Mouse (Mus musculus): ENCODE results near the gene Syt17. TPM values are rescaled to one million over a fixed set of nuclear protein-coding genes. Genes with fewer than 3 reads are reported as not detected.
"Not testable (repeated sequence)": the region's sequence is repeated elsewhere in the genome, so short reads cannot be mapped to it uniquely, and the experiment has no call there.

The Syt17 gene
- polyA plus RNA-seq, 1 experiment from 2014 or later = 1.6 TPM

- not testable (repeated sequence) for H3K9me3 ChIP-seq (ENCODE audit: control insufficient read depth, low read length); H3K4me3 ChIP-seq (ENCODE audit: control insufficient read depth in 1 of 2, insufficient read depth in 1 of 2, low read depth in 1 of 2, low read length in 2 of 2); H3K4me2 ChIP-seq (ENCODE audit: low read length); ATAC-seq (ENCODE audit: insufficient number of reproducible peaks, insufficient read depth, low FRiP score, low read depth); H3K36me3 ChIP-seq (ENCODE audit: control insufficient read depth, insufficient read depth, low read length); H3K27me3 ChIP-seq (ENCODE audit: control insufficient read depth, insufficient read depth, low read length); H3K4me1 ChIP-seq (ENCODE audit: control insufficient read depth in 2 of 2, insufficient read depth in 2 of 2, low read length in 2 of 2); H3K27ac ChIP-seq (replicated peaks in 1 of 2; ENCODE audit: control insufficient read depth in 1 of 2, insufficient read depth in 1 of 2, low read depth in 2 of 2, low read length in 2 of 2); H3K9ac ChIP-seq (ENCODE audit: low read length)
- 76% methylated on average over 8 of the region's 8 CpGs for WGBS
Observed at GRCm38 (mm10) chr7:118356410-118357005, 91.5 kb downstream of the Syt17 start.

- Histone ChIP-seq H3K36me3 (ENCODE audit: control insufficient read depth, insufficient read depth, low read length) (no peaks in the 10 kb centered on the region), H3K4me2 (ENCODE audit: low read length) (no peak overlapping the region), H3K4me3 (ENCODE audit: control insufficient read depth in 1 of 2, insufficient read depth in 1 of 2, low read depth in 1 of 2, low read length in 2 of 2) (no peak overlapping the region), H3K4me1 (ENCODE audit: control insufficient read depth in 2 of 2, insufficient read depth in 2 of 2, low read length in 2 of 2) (no peaks in the 10 kb centered on the region), H3K9me3 (ENCODE audit: control insufficient read depth, low read length) (peaks cover 3% of the 10 kb centered on the region; the same call in 1 of the 2 replicates), H3K9ac (ENCODE audit: low read length) (no peak overlapping the region), H3K27me3 (ENCODE audit: control insufficient read depth, insufficient read depth, low read length) (no peaks in the 10 kb centered on the region), H3K27ac (replicated peaks in 1 of 2; ENCODE audit: control insufficient read depth in 1 of 2, insufficient read depth in 1 of 2, low read depth in 2 of 2, low read length in 2 of 2) (no peak overlapping the region)
- WGBS = 64% methylated on average over 2 of the region's 2 CpGs
- no peak for ATAC-seq (ENCODE audit: insufficient number of reproducible peaks, insufficient read depth, low FRiP score, low read depth)
Observed at GRCm38 (mm10) chr7:118350840-118351239, 97.2 kb downstream of the Syt17 start.

DNA sequence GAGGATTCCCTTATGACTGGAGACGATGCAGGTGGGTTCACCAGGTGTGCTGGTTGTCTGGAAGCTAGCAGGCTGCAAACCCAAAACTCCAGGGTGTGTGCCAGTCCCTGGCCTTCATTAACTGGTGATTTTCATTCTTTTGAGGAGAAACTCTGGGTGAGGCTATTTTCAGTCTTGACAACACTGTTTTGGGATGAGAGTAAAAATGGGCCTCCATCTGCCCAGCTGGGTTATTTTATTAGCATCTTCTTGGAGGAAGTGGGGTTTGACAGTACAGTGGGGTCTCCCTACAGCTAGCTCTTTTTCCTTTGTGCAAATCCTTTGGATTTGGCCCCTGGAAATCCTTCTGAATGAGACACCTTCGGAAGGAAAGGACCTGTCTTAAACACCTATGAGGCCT, 101.1 kb downstream of the Syt17 start:
- Histone ChIP-seq H3K4me2 (ENCODE audit: low read length) (no peak overlapping the region), H3K27ac (replicated peaks in 1 of 2; ENCODE audit: control insufficient read depth in 1 of 2, insufficient read depth in 1 of 2, low read depth in 2 of 2, low read length in 2 of 2) (no peak overlapping the region), H3K9me3 (ENCODE audit: control insufficient read depth, low read length) (peaks cover 3% of the 10 kb centered on the region; the same call in 1 of the 2 replicates), H3K27me3 (ENCODE audit: control insufficient read depth, insufficient read depth, low read length) (no peaks in the 10 kb centered on the region), H3K9ac (ENCODE audit: low read length) (no peak overlapping the region), H3K4me1 (ENCODE audit: control insufficient read depth in 2 of 2, insufficient read depth in 2 of 2, low read length in 2 of 2) (no peaks in the 10 kb centered on the region), H3K4me3 (ENCODE audit: control insufficient read depth in 1 of 2, insufficient read depth in 1 of 2, low read depth in 1 of 2, low read length in 2 of 2) (no peak overlapping the region), H3K36me3 (ENCODE audit: control insufficient read depth, insufficient read depth, low read length) (no peaks in the 10 kb centered on the region)
- ATAC-seq (ENCODE audit: insufficient number of reproducible peaks, insufficient read depth, low FRiP score, low read depth) = no peak
- 67% methylated on average over 2 of the region's 2 CpGs for WGBS

GRCm38 (mm10) chr7:118346432-118346831, 101.6 kb downstream of the Syt17 start:
- Histone ChIP-seq H3K4me2 (ENCODE audit: low read length) (no peak overlapping the region), H3K27me3 (ENCODE audit: control insufficient read depth, insufficient read depth, low read length) (no peaks in the 10 kb centered on the region), H3K27ac (replicated peaks in 1 of 2; ENCODE audit: control insufficient read depth in 1 of 2, insufficient read depth in 1 of 2, low read depth in 2 of 2, low read length in 2 of 2) (no peak overlapping the region), H3K36me3 (ENCODE audit: control insufficient read depth, insufficient read depth, low read length) (no peaks in the 10 kb centered on the region), H3K4me3 (ENCODE audit: control insufficient read depth in 1 of 2, insufficient read depth in 1 of 2, low read depth in 1 of 2, low read length in 2 of 2) (no peak overlapping the region), H3K4me1 (ENCODE audit: control insufficient read depth in 2 of 2, insufficient read depth in 2 of 2, low read length in 2 of 2) (no peaks in the 10 kb centered on the region), H3K9ac (ENCODE audit: low read length) (no peak overlapping the region), H3K9me3 (ENCODE audit: control insufficient read depth, low read length) (peaks cover 3% of the 10 kb centered on the region; the same call in 1 of the 2 replicates)
- ATAC-seq (ENCODE audit: insufficient number of reproducible peaks, insufficient read depth, low FRiP score, low read depth) = no peak
- 43% methylated on average over 2 of the region's 2 CpGs for WGBS

GRCm38 (mm10) chr7:118345396-118345795, 102.6 kb downstream of the Syt17 start:
- no peak overlapping the region for H3K4me2 ChIP-seq (ENCODE audit: low read length)
- no peaks in the 10 kb centered on the region for H3K4me1 ChIP-seq (ENCODE audit: control insufficient read depth in 2 of 2, insufficient read depth in 2 of 2, low read length in 2 of 2)
- H3K9ac ChIP-seq (ENCODE audit: low read length) = no peak overlapping the region
- no peak overlapping the region for H3K27ac ChIP-seq (replicated peaks in 1 of 2; ENCODE audit: control insufficient read depth in 1 of 2, insufficient read depth in 1 of 2, low read depth in 2 of 2, low read length in 2 of 2)
- H3K9me3 ChIP-seq (ENCODE audit: control insufficient read depth, low read length) = peaks cover 3% of the 10 kb centered on the region; the same call in 1 of the 2 replicates
- no peaks in the 10 kb centered on the region for H3K36me3 ChIP-seq (ENCODE audit: control insufficient read depth, insufficient read depth, low read length)
- no peak overlapping the region for H3K4me3 ChIP-seq (ENCODE audit: control insufficient read depth in 1 of 2, insufficient read depth in 1 of 2, low read depth in 1 of 2, low read length in 2 of 2)
- no peak for ATAC-seq (ENCODE audit: insufficient number of reproducible peaks, insufficient read depth, low FRiP score, low read depth)
- 82% methylated on average over 3 of the region's 3 CpGs for WGBS
- H3K27me3 ChIP-seq (ENCODE audit: control insufficient read depth, insufficient read depth, low read length) = no peaks in the 10 kb centered on the region

DNA sequence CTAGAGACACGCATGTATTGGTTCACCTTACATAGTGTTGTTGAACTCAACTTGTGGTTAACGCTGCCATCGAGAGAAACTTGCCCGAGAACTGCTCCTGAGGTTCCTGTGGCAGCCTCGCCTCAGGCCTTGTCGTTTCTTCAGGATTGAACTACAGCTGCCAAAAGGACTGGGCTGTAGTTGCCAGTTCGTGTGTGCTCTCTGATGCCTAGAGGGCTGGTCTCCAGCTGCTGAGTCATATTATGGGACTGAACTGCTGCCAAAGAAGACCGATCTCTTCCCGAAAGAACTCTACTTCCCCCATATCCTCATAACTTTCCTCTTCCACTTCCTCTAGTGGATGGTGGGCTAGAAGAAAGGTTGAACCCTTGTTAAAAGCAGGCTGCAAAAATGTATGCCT, 103.3 kb downstream of the Syt17 start:
- Histone ChIP-seq H3K9me3 (ENCODE audit: control insufficient read depth, low read length) (peaks cover 3% of the 10 kb centered on the region; the same call in 1 of the 2 replicates), H3K9ac (ENCODE audit: low read length) (no peak overlapping the region), H3K36me3 (ENCODE audit: control insufficient read depth, insufficient read depth, low read length) (no peaks in the 10 kb centered on the region), H3K4me3 (ENCODE audit: control insufficient read depth in 1 of 2, insufficient read depth in 1 of 2, low read depth in 1 of 2, low read length in 2 of 2) (no peak overlapping the region), H3K27ac (replicated peaks in 1 of 2; ENCODE audit: control insufficient read depth in 1 of 2, insufficient read depth in 1 of 2, low read depth in 2 of 2, low read length in 2 of 2) (no peak overlapping the region), H3K4me2 (ENCODE audit: low read length) (no peak overlapping the region), H3K27me3 (ENCODE audit: control insufficient read depth, insufficient read depth, low read length) (no peaks in the 10 kb centered on the region), H3K4me1 (ENCODE audit: control insufficient read depth in 2 of 2, insufficient read depth in 2 of 2, low read length in 2 of 2) (no peaks in the 10 kb centered on the region)
- 71% methylated on average over 9 of the region's 9 CpGs for WGBS
- no peak for ATAC-seq (ENCODE audit: insufficient number of reproducible peaks, insufficient read depth, low FRiP score, low read depth)

Other genes with a start within 250 kb of the Syt17 start
- gene Smg1, start 204.6 kb downstream of the Syt17 start, polyA plus RNA-seq (2014; fragmentation: Nextera tagmentation; extraction: Ambion mirVana) = 18.8 and 20.3 TPM in 2 replicates
- gene Itpripl2, start 43.8 kb upstream of the Syt17 start, polyA plus RNA-seq (2014; fragmentation: Nextera tagmentation; extraction: Ambion mirVana) = 2.4 and 2.5 TPM in 2 replicates
- gene Coq7, start 85.1 kb upstream of the Syt17 start, polyA plus RNA-seq (2014; fragmentation: Nextera tagmentation; extraction: Ambion mirVana) = 204 and 206 TPM in 2 replicates
- 1.6 and 2.4 TPM in 2 replicates for gene Tmc7, start 136.5 kb upstream of the Syt17 start, polyA plus RNA-seq (2014; fragmentation: Nextera tagmentation; extraction: Ambion mirVana)
- 0.08 and 0.30 TPM in 2 replicates for gene Tmc5, start 149.1 kb upstream of the Syt17 start, polyA plus RNA-seq (2014; fragmentation: Nextera tagmentation; extraction: Ambion mirVana)